Mouse (Mus musculus): ENCODE data around the gene Gpha2. TPM values are rescaled to one million over a fixed set of nuclear protein-coding genes. Genes with fewer than 3 reads are reported as not detected.

The Gpha2 gene
- polyA plus RNA-seq, 1 experiment: 0.48 TPM

- WGBS: 33% methylated on average over 5 of the region's 5 CpGs
- DNase-seq (ENCODE audit: low read depth, low spot score): no peak
Observed at GRCm38 (mm10) chr19:6240725-6241124, 14.5 kb downstream of the Gpha2 start.

GRCm38 (mm10) chr19:6241274-6242107 lies 15.3 kb downstream of the Gpha2 start, which contains the start of gene Atg2a:
TSS of gene Atg2a (plus strand) at chr19:6241668.
- WGBS: under 1% methylated on average over 55 of the region's 55 CpGs
- peak; percentile 98 for DNase-seq (ENCODE audit: low read depth, low spot score)

GRCm38 (mm10) chr19:6242281-6242680 lies 16.1 kb downstream of the Gpha2 start:
- DNase-seq (ENCODE audit: low read depth, low spot score): no peak
- WGBS: 0% methylated on average over 4 of the region's 4 CpGs

- no peak for DNase-seq (ENCODE audit: low read depth, low spot score)
- WGBS: 50% methylated on average over 5 of the region's 5 CpGs
Observed at GRCm38 (mm10) chr19:6243226-6243625, 17.0 kb downstream of the Gpha2 start.

GRCm38 (mm10) chr19:6245806-6246205 lies 19.6 kb downstream of the Gpha2 start:
- 43% methylated on average over 1 of the region's 1 CpGs for WGBS
- DNase-seq (ENCODE audit: low read depth, low spot score): no peak

GRCm38 (mm10) chr19:6247526-6248300 lies 21.5 kb downstream of the Gpha2 start:
- 94% methylated on average over 29 of the region's 29 CpGs for WGBS
- no peak for DNase-seq (ENCODE audit: low read depth, low spot score)

GRCm38 (mm10) chr19:6253021-6253420 lies 26.8 kb downstream of the Gpha2 start:
- WGBS: 85% methylated on average over 4 of the region's 4 CpGs
- no peak for DNase-seq (ENCODE audit: low read depth, low spot score)

- 70% methylated on average over 2 of the region's 2 CpGs for WGBS
- no peak for DNase-seq (ENCODE audit: low read depth, low spot score)
Observed at GRCm38 (mm10) chr19:6260428-6260827, 34.2 kb downstream of the Gpha2 start.

GRCm38 (mm10) chr19:6260946-6261345 lies 34.8 kb downstream of the Gpha2 start:
- 83% methylated on average over 4 of the region's 4 CpGs for WGBS
- DNase-seq (ENCODE audit: low read depth, low spot score): no peak

GRCm38 (mm10) chr19:6261379-6261778 lies 35.2 kb downstream of the Gpha2 start:
- no peak for DNase-seq (ENCODE audit: low read depth, low spot score)
- 93% methylated on average over 14 of the region's 14 CpGs for whole genome bisulfite sequencing

GRCm38 (mm10) chr19:6262222-6262621 lies 36.0 kb downstream of the Gpha2 start:
- WGBS: 47% methylated on average over 7 of the region's 7 CpGs
- no peak for DNase-seq (ENCODE audit: low read depth, low spot score)

- DNase-seq (ENCODE audit: low read depth, low spot score): no peak
- 28% methylated on average over 8 of the region's 8 CpGs for WGBS
Observed at GRCm38 (mm10) chr19:6262839-6263433, 36.8 kb downstream of the Gpha2 start.

- DNase-seq (ENCODE audit: low read depth, low spot score): no peak
- 19% methylated on average over 9 of the region's 9 CpGs for WGBS
Observed at GRCm38 (mm10) chr19:6264200-6264599, 38.0 kb downstream of the Gpha2 start.

GRCm38 (mm10) chr19:6264945-6265344 lies 38.8 kb downstream of the Gpha2 start:
- 30% methylated on average over 8 of the region's 8 CpGs for WGBS
- DNase-seq (ENCODE audit: low read depth, low spot score): no peak

- 26% methylated on average over 6 of the region's 6 CpGs for WGBS
- no peak for DNase-seq (ENCODE audit: low read depth, low spot score)
Observed at GRCm38 (mm10) chr19:6265727-6266182, 39.6 kb downstream of the Gpha2 start.

- no peak for DNase-seq (ENCODE audit: low read depth, low spot score)
- WGBS: 11% methylated on average over 11 of the region's 11 CpGs
Observed at GRCm38 (mm10) chr19:6267306-6268169, 41.4 kb downstream of the Gpha2 start.

- no peak for DNase-seq (ENCODE audit: low read depth, low spot score)
- WGBS: 3% methylated on average over 8 of the region's 8 CpGs
Observed at GRCm38 (mm10) chr19:6268170-6268528, 42.0 kb downstream of the Gpha2 start.

- WGBS: 51% methylated on average over 7 of the region's 7 CpGs
- no peak for DNase-seq (ENCODE audit: low read depth, low spot score)
Observed at GRCm38 (mm10) chr19:6268670-6269132, 42.5 kb downstream of the Gpha2 start.

GRCm38 (mm10) chr19:6269798-6270475 lies 43.8 kb downstream of the Gpha2 start:
- WGBS: 39% methylated on average over 8 of the region's 8 CpGs
- DNase-seq (ENCODE audit: low read depth, low spot score): no peak

Data from large intestine, adult 2 months (tissue).